Mouse (Mus musculus) bone marrow macrophage, adult 2 months (primary cell): ENCODE results near the gene Rbms3.

ENCODE experiments used
- CTCF ChIP-seq: IDR thresholded peaks from 2 replicates; pipeline ENCODE4 v1.5.1; 2012; ENCODE audit warnings: low read depth, mild to moderate bottlenecking, low read length, moderate library complexity
- POLR2A ChIP-seq: IDR thresholded peaks from 2 replicates; pipeline ENCODE4 v1.6.1; 2012; ENCODE audit warnings: mild to moderate bottlenecking, low read depth, low read length, borderline replicate concordance

GRCm38 (mm10) chr9:116813396-116813795 is 816.3 kb downstream of the Rbms3 start:
- no peak for TF ChIP-seq CTCF
- TF ChIP-seq POLR2A, result no peak
